Mouse (Mus musculus) neural tube, embryonic 12.5 days (tissue): ENCODE results near the gene Ppp1r1c. TPM values are rescaled to one million over a fixed set of nuclear protein-coding genes. Genes with fewer than 3 reads are reported as not detected.
"Not testable (repeated sequence)": the region's sequence is repeated elsewhere in the genome, so short reads cannot be mapped to it uniquely, and the experiment has no call there.

ENCODE experiments used
- ATAC-seq: fragments of 200-750 bp; cut with Nextera tagmentation; 2 replicates; pipeline ENCODE4 v1.8.0; 2017; ENCODE audit warnings: low read depth, mild to moderate bottlenecking, moderate TSS enrichment, moderate library complexity; ENCODE audit not compliant: low FRiP score
- H3K27ac ChIP-seq: fragments of 300-500 bp; sonication (generic); 2 replicates; pipeline ENCODE4 v1.5.1; 2016
- H3K27me3 ChIP-seq: fragments of 300-500 bp; sonication (generic); replicated peaks from 2 replicates; pipeline ENCODE4 v1.6.1; 2016; ENCODE audit warnings: mild to moderate bottlenecking
- H3K36me3 ChIP-seq: fragments of 300-500 bp; sonication (generic); 2 replicates; pipeline ENCODE4 v1.6.1; 2016; ENCODE audit warnings: mild to moderate bottlenecking
- H3K4me1 ChIP-seq: fragments of 300-500 bp; sonication (generic); 2 replicates; pipeline ENCODE4 v1.6.1; 2016
- H3K4me2 ChIP-seq: fragments of 300-500 bp; sonication (generic); replicated peaks from 2 replicates; pipeline ENCODE4 v1.6.1; 2016; ENCODE audit warnings: mild to moderate bottlenecking
- H3K4me3 ChIP-seq: fragments of 300-500 bp; sonication (generic); 2 replicates; pipeline ENCODE4 v1.5.1; 2016
- H3K9ac ChIP-seq: fragments of 300-500 bp; sonication (generic); 2 replicates; pipeline ENCODE4 v1.6.1; 2016; ENCODE audit warnings: mild to moderate bottlenecking
- H3K9me3 ChIP-seq: fragments of 300-500 bp; sonication (generic); 2 replicates; pipeline ENCODE4 v1.6.1; 2016; ENCODE audit warnings: mild to moderate bottlenecking
- WGBS: fragments of 180-500 bp; shearing (Covaris S2); methylation state at CpG from one replicate; pipeline ENCODE4 v1.1.7; 2016; 5-methylcytosine and 5-hydroxymethylcytosine counted together
- polyA plus RNA-seq: library from polyadenylated mRNA; unstranded; fragments of >200 nt; fragmentation: Nextera tagmentation; extraction: Ambion mirVana; gene quantifications from 2 replicates; pipeline ENCODE4 v1.2.1, GENCODE M21; 2016

The Ppp1r1c gene
- polyA plus RNA-seq, 1 experiment from 2014 or later = 74.0 TPM

DNA sequence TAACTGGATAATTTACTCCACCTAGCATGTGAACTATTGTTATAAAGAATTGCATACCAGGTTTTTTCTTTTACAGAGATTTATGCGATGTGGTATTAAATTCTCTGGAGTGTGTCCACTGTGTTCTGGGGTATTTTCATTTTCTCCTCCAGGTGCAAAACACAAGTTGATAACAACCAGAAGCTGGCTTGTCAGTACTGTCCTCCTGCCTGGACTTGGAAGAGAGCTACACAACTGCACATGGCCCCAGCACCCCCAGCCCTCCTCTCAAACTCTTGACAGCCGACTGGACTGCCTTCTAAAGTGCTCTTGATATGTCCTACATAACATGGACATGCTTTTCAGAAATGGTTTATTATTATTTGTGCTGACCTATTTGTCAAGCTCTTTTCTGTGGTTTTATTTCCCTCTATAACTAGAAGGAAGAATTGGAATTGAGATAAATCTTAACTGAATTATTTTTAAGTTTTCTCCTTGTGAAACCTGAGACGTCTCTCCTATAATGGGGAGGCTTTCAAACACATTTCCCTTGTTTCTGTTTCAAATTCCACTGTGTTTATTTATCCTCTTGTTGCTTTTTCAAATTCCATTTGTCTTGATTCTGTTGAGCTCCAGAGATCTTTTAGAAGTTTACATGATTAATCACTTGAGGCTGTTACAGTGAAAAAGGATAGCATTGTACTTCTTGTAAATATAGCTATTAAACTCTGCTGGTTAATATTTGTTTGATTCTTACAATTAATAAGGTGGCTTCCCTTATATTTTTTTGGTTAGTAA, 108.3 kb downstream of the Ppp1r1c start:
- no peak for ATAC-seq
- Histone ChIP-seq H3K27me3 (no peaks in the 10 kb centered on the region), H3K4me1 (no peaks in the 10 kb centered on the region), H3K27ac (no peak overlapping the region), H3K4me2 (no peak overlapping the region), H3K36me3 (no peaks in the 10 kb centered on the region), H3K9me3 (no peaks in the 10 kb centered on the region), H3K9ac (no peak overlapping the region), H3K4me3 (no peak overlapping the region)
- 71% methylated on average over 3 of the region's 3 CpGs for WGBS

GRCm38 (mm10) chr2:79819543-79819942, 112.0 kb downstream of the Ppp1r1c start:
- no peak for ATAC-seq
- Histone ChIP-seq H3K36me3 (no peaks in the 10 kb centered on the region), H3K27me3 (no peaks in the 10 kb centered on the region), H3K4me2 (no peak overlapping the region), H3K9me3 (no peaks in the 10 kb centered on the region), H3K4me1 (no peaks in the 10 kb centered on the region), H3K9ac (no peak overlapping the region), H3K4me3 (no peak overlapping the region), H3K27ac (no peak overlapping the region)
- WGBS = 77% methylated on average over 3 of the region's 3 CpGs

DNA sequence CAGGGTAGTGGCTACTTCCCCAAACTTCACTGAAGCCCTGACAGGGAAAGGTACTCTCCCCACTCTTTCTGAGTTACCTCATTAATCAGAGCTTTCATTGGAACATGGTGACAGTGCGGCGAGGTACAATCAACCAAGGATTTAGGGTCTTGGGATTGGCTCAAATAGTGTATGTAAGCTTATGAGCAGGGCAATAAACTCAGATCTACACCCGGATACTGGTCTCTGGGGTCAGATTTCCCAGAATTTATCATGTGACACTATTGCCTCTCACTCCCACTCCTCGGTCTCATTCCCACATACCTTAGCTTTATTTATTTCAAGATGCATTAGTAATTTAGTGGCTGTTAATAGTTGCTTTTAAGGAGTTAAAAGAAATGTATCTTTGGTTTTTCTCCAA, 118.3 kb downstream of the Ppp1r1c start:
- no peaks in the 10 kb centered on the region for H3K36me3 ChIP-seq
- H3K4me2 ChIP-seq = no peak overlapping the region
- H3K9ac ChIP-seq = no peak overlapping the region
- H3K4me3 ChIP-seq = no peak overlapping the region
- H3K9me3 ChIP-seq = no peaks in the 10 kb centered on the region
- H3K27me3 ChIP-seq = no peaks in the 10 kb centered on the region
- H3K4me1 ChIP-seq = no peaks in the 10 kb centered on the region
- WGBS = 80% methylated on average over 4 of the region's 4 CpGs
- no peak overlapping the region for H3K27ac ChIP-seq
- ATAC-seq = no peak

DNA sequence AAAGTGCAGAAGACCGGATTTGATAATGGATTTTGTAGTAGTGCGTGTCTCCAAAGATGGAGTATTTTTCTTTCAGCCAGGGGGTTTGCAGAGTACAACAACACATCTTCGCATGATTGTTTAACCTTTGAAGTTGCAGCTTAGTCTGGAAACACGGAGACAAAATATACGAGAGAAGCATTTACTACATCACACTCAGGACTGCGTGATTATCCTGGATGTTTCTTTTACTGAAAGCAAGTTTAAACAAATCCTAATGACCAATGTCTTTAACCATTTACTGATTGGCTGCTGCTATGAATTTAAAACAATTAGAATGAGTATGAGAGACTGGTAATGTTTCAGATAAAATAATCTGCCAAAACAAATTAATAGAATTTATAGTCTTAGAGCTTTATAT, 131.5 kb downstream of the Ppp1r1c start:
- no peak for ATAC-seq
- WGBS = 84% methylated on average over 6 of the region's 6 CpGs

DNA sequence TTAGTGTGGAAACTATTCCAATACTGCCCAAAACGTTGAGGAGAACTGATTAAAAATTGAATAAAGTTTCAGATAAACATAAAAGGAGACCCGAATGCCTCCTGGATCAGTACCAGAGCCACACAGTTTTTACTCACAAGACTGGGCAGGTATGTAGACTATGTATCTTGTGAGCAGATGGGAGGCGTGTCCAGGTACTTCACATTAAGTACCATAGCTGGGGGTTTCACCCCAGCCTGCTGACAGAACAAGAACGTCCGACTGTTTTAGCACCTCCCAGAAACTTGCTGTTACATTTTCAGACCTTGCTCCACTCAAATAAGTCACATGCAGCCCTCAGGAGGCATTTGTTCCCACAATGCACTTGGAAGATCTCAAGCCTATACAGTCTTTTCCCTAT, 131.9 kb downstream of the Ppp1r1c start:
- Histone ChIP-seq H3K4me2 (no peak overlapping the region), H3K9me3 (no peaks in the 10 kb centered on the region), H3K9ac (no peak overlapping the region), H3K4me1 (no peaks in the 10 kb centered on the region), H3K27ac (no peak overlapping the region), H3K27me3 (no peaks in the 10 kb centered on the region), H3K4me3 (no peak overlapping the region), H3K36me3 (no peaks in the 10 kb centered on the region)
- no peak for ATAC-seq
- WGBS = 82% methylated on average over 5 of the region's 5 CpGs

More for the DNA sequence above, 131.5 kb downstream of the Ppp1r1c start:
- H3K36me3 ChIP-seq = no peaks in the 10 kb centered on the region
- no peak overlapping the region for H3K9ac ChIP-seq
- no peaks in the 10 kb centered on the region for H3K4me1 ChIP-seq
- H3K27ac ChIP-seq = no peak overlapping the region
- H3K9me3 ChIP-seq = no peaks in the 10 kb centered on the region
- no peak overlapping the region for H3K4me2 ChIP-seq
- no peaks in the 10 kb centered on the region for H3K27me3 ChIP-seq
- H3K4me3 ChIP-seq = no peak overlapping the region

DNA sequence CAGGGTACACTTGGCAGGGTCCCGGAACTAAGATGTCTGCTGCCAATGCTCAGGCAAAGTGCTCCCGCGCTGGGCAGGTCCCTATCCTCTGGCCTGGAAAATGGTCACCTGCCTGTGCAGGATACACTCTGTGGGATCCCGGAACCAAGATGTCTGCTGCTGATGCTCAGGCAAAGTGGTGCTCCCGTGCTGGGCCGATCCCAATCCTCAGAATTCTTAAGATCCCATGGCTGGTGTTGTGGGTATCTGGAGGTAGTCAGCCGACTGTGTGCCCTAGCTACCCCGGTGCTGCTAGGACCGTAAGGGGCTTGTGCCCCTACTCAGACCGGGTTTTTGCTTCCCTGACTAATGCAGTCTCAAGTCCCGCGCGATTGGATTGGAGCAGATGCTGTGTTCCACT, 139.8 kb downstream of the Ppp1r1c start:
- H3K36me3 ChIP-seq, H3K9ac ChIP-seq, ATAC-seq, H3K4me3 ChIP-seq, H3K27me3 ChIP-seq, H3K4me2 ChIP-seq, H3K4me1 ChIP-seq, H3K9me3 ChIP-seq, H3K27ac ChIP-seq: not testable (repeated sequence)
- 90% methylated on average over 13 of the region's 13 CpGs for WGBS

DNA sequence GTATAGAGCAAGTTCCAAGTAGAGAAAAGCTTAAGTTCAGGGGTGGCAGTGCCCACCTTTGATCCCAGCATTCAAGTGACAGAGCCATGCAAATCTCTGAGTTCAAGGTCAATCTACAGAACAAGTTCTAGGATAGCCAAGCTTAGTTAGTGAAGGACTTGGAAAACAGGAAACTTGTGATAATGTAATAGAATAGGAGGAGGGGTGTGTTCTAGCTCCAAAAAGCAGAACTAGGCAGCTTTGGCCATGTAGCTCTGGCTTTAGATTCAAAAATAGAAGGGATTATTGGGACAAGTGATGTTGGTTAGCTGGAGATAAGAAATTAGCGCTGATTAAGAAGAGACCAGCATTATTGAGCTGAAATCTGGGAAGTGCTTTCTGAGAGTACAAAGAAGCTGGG, 149.3 kb downstream of the Ppp1r1c start:
- H3K4me2 ChIP-seq = no peak overlapping the region
- no peak overlapping the region for H3K27ac ChIP-seq
- H3K36me3 ChIP-seq = no peaks in the 10 kb centered on the region
- 85% methylated on average over 1 of the region's 1 CpGs for WGBS
- no peaks in the 10 kb centered on the region for H3K9me3 ChIP-seq
- no peak overlapping the region for H3K9ac ChIP-seq
- H3K27me3 ChIP-seq = no peaks in the 10 kb centered on the region
- no peak for ATAC-seq
- H3K4me3 ChIP-seq = no peak overlapping the region
- no peaks in the 10 kb centered on the region for H3K4me1 ChIP-seq

- ATAC-seq = peak; percentile 91
- 47% methylated on average over 9 of the region's 9 CpGs for WGBS
- Histone ChIP-seq H3K9ac (no peak overlapping the region), H3K36me3 (no peaks in the 10 kb centered on the region), H3K4me3 (no peak overlapping the region), H3K4me1 (no peaks in the 10 kb centered on the region), H3K9me3 (no peaks in the 10 kb centered on the region), H3K4me2 (no peak overlapping the region), H3K27ac (no peak overlapping the region), H3K27me3 (no peaks in the 10 kb centered on the region)
Measured at GRCm38 (mm10) chr2:79865275-79865999, 157.9 kb downstream of the Ppp1r1c start.

Other genes with a start within 250 kb of the Ppp1r1c start
- 9.4 and 11.5 TPM in 2 replicates for gene Itprid2, start 72.4 kb upstream of the Ppp1r1c start, polyA plus RNA-seq